Mouse (Mus musculus) cortical plate, adult 2 months (tissue): ENCODE measurements around the gene Usp50.

ENCODE experiments used
- CTCF ChIP-seq: fragments of 200-500 bp; IDR thresholded peaks from 2 replicates; pipeline ENCODE4 v1.5.1; 2011; ENCODE audit warnings: mild to moderate bottlenecking, control low read depth, low read length; ENCODE audit not compliant: insufficient read depth; ENCODE audit errors: extremely low read depth
- POLR2A ChIP-seq: fragments of 200-500 bp; IDR thresholded peaks from 2 replicates; pipeline ENCODE4 v1.6.1; 2011; ENCODE audit warnings: mild to moderate bottlenecking, low read length, control low read depth; ENCODE audit not compliant: insufficient read depth; ENCODE audit errors: extremely low read depth

DNA sequence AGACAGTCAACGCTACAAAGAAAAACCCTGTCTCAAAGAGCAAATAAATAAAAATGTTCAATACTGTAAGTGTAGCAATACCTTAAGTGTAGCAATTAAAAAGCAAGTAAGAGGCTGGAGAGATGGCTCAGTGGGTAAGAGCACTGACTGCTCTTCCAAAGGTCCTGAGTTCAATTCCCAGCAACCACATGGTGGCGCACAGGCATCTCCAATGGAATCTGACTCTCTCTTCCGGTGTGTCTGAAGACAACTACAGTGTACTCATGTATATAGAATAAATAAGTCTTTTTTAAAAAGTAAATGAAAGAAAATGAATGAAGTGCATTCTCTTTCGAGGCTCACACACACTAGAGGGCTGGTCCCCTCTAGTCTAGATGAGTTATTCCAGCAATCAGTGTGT lies 15.1 kb downstream of the Usp50 start:
- TF ChIP-seq POLR2A: no peak
- peak; percentile 14; the same call in 1 of the 2 replicates for TF ChIP-seq CTCF
